Mouse (Mus musculus) kidney, postnatal 25 days (tissue): ENCODE data around the gene Pdzd8.

Experiments
- DNase-seq, 2 experiments: peaks; one replicate each; pipeline ENCODE4 v3.0.0; 2021; ENCODE audit warnings: mixed read lengths in 2 of 2

Gene Pdzd8

DNA sequence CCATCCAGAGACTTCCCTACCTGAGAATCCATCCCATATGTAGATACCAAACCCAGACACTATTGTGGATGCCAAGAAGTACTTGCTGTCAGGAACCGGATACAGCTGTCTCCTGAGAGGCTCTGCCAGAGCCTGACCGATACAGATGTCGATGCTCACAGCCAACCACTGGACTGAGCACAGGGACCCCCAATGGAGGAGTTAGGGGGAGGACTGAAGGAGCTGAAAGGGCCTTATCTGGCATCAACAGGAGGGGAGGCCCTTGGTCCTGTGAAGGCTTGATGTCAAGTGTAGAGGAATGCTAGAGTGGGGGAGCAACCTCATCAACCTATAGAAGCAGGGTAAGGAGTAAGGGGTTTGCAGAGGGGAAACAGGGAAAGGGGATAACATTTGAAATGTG is 7.2 kb upstream of the Pdzd8 start:
- DNase-seq = no peak

- DNase-seq = no peak
Measured at GRCm38 (mm10) chr19:59351151-59351889, 5.7 kb upstream of the Pdzd8 start.

DNA sequence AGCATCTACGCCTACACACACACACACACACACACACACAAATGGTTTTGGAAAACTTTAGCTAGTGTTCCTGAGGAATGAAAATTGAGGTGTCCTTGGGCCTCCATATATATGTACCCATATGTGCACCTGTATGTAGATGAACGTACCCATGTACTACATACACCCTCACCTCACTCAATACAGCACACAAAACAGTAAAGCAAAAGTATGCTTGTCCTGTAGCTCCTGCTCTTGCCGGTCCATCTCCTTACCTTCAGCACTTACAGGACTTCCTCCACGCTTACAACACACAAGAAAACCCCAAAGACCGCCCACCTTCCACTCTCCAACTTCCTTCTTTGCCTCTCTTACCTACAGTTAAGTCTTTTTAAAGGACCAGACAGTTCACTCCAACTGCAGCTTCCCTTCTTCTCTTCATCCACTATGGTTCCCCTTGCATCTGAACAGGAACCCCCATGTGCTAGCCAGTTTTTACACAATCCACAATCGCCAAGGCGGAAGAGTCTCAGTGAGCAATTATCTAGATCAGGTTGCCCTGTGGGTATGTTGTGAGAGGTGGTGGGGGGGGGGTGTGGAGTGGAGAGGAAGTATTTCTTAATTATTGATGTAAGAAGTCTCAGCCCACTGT is 4.8 kb upstream of the Pdzd8 start:
- DNase-seq = no peak

DNA sequence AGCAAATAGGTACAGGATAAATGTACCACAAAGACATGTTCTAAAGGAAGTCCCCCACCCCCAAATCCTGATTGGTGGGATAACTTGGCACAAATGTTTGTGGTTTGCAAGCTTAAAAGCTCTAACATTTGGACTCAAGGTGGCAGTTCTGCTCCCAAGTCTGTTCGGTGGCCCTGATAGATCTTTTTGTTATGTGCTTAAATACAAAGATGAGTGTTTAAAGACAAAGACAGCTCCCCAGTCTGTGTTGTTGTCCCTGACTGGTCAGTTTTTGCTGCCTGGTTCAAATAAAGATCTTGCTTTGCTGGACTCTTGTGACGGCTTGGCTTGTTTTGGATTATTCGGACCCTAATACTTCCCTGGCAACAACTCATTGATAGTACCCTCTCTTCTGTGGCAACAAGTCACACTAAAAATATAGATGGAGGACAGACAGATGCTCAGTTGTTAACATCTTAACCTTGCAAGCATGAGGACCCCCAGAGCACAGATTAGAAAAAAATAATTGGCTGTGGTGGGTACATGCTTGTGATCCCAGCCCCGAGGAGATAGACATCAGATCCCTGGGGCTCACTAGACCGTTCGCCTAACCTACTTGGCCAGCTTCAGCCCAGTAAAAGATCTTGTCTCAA is 3.9 kb upstream of the Pdzd8 start:
- DNase-seq = no peak

DNA sequence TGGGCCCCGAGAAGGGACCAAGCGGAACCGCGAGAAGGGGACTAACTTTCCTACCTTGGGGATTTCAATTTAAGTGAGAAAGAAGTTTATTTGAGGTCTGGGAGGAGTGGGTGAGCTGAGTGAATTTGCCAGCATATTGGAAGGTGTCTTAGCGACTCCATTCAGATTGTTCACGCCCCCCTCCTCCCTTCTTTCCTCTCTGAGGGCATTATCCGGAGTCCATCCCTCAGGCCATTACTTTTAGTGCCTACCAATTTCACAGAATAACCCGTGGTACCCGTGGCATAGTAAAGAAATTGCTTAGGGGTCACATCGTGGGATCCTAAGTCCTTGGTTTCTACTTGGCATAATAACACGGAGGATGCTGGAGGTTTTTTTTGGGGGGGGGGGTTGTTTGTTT is 745 bp upstream of the Pdzd8 start:
- no peak for DNase-seq

DNA sequence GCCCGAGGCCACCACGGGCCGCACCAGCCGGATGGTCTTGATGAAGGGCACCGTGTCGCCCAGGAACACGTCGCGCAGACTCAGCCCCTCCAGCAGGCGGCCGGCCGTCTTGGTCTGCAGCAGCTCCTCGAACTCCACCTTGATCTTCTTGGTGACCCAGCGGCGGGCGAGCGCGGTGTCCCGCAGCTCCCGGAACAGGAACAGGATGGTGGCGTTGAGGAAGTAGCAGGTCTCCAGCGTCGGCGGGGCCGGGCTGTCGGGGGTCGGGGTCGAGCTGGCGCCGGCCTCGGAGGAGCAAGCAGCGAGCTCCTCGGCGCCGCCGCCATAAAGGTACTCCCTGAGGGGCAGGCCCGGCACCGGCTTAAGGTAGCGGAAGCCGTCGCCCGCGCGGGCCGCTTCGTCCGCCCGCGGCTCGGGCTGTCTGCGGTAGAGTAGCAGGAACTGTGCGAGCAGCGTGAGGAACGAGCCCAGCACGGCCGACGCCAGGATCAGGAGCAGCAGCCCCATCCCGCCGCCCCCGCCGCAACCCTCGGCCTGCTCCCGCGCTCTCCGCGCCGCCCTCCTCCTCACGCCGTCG is 411 bp downstream of the Pdzd8 start:
- DNase-seq = peak; percentile 56 to 74

- peak; percentile 28 to 61 for DNase-seq
Measured at GRCm38 (mm10) chr19:59344304-59344711, 1.3 kb downstream of the Pdzd8 start.

DNA sequence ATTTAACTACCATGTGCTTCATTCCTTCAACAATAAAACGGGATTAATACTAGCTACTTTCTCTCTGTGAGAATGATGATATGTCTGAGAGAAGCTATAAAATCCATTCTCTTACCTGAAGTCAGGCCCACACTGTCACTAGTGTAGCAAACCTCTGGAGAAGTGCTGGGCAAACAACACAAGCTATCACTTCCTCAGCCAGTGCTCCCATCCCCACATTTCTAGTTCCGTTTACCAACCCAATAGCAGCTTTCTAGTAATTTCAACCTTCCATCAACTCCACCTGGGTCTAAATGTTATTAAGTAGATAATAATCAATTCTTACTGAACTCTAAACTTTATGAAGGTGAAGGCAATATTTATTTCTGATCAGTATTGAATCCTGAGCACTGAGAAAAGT is 2.6 kb downstream of the Pdzd8 start:
- no peak for DNase-seq

DNA sequence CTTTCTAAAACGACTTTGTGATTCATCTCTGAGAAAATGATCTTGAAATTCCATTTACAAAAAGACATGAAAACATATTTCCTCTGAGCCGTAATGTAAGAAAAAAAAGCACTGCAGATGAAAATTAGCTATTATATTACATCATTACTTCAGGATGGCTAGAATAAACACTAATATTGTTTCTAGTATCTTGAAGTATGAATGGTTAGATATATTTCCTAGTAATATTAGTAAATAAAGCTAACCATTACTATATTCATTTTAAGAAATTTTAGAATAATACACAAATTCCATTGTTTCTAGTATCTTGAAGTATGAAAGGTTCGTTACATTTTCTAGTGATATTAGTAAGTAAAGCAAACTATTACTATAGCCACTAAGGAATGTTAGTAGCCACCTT is 5.7 kb downstream of the Pdzd8 start:
- DNase-seq = no peak

- DNase-seq = no peak
Measured at GRCm38 (mm10) chr19:59337872-59338681, 7.5 kb downstream of the Pdzd8 start.

DNA sequence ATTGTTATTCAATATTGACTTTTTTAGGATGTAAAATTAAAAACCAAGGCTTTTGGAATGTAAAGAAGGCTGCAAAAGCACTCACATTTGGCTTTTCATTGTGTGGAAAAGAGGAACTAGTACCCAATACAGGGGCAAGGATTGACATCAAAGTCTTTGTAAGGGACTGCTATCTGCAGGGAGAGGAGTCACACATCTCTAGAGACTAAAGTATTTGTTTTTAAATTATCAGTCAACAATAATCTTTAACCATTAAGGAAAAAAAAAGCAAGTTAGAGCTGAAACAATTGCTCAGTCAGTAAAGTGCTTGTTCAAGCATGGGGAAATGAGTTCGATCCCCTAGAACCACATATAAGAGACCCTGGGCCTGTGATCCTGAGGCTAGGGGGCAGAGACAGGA is 8.9 kb downstream of the Pdzd8 start:
- no peak for DNase-seq

DNA sequence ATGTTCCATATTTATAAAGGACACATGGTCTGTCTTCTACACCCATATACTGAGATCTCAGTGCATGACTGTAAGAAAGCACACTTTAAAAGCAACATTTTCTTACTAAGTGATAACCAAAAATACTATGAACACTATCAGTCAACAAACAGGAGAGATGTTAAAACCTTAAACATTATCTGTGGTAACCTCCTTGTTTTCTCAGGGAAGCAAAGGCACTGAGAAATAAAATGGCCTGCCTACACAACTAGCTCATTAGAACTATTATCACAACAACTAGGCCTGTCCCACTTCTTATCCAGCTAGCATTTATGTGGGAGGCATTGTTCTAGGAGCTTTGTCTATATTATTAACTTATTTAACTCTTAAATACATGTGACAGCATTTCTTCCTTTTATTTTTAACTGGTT is 14.8 kb downstream of the Pdzd8 start:
- DNase-seq = no peak

DNA sequence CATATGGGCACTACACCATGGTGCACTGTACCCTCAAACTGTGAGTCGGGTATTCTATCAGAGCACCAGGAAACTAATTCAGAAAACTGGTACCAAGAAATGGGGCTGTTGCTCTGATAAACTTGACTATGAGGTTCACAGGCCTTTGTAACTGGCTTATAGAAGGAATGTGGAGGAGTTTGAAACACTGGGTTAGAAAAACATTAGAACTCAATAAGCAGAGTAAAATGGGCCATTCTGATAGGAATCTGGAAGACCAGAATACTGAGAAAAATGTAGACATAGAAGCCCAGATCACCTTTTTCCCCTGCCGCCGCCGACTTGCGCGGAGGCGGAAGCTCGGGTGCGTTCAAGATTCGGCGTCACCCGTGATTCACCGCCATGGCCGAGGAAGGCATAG is 23.6 kb downstream of the Pdzd8 start, which contains the start of gene Rps12-ps3:
Gene Rps12-ps3, plus strand, starts transcription at position 301 of the 400 bp plus-strand sequence.
- DNase-seq = no peak

- peak; percentile 32 to 42 for DNase-seq
Measured at GRCm38 (mm10) chr19:59316571-59316970, 29.0 kb downstream of the Pdzd8 start.

DNA sequence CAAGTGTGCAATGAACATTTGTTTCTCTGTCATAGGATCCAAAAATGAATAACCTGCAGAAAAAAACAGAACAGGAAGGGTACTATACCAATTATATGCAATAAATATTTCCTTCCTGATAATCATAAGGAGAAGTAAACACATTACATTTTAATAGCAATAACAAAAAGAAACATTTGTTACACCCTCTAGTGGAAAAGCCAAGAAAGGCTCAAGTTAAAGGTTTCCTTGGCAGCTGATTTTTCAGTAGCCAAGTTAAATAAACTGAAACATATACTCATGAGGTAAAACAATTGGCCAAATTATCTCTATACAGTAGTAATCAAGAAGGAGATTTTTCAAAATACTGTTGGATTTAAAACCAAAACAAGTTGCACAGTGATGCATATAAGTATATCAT is 30.3 kb downstream of the Pdzd8 start:
- DNase-seq = no peak

- DNase-seq = no peak
Measured at GRCm38 (mm10) chr19:59292183-59292839, 53.3 kb downstream of the Pdzd8 start.

GRCm38 (mm10) chr19:59289811-59290210 is 55.8 kb downstream of the Pdzd8 start:
- DNase-seq = no peak

DNA sequence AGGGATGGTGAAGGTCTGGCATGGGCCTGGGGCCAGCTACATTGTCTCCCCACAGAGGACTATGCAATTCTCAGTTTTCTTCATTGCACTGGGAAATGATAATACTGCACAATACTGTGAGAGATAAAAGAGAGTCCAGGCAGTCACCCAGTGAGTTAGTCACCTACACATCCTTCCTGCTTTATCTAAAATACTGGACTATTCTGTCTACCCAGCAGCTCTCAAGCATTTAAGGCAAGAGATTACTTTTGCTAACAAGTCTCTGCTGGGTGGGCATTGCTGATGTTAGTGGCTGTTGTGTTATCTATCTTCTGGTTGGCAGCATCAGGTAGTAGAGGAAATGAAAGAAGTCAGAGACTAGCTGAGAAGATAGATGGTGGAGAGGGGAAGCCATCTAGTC is 56.5 kb downstream of the Pdzd8 start:
- DNase-seq = no peak

- DNase-seq = no peak
Measured at GRCm38 (mm10) chr19:59282001-59282400, 63.6 kb downstream of the Pdzd8 start.

GRCm38 (mm10) chr19:59280841-59281240 is 64.7 kb downstream of the Pdzd8 start:
- DNase-seq = no peak

DNA sequence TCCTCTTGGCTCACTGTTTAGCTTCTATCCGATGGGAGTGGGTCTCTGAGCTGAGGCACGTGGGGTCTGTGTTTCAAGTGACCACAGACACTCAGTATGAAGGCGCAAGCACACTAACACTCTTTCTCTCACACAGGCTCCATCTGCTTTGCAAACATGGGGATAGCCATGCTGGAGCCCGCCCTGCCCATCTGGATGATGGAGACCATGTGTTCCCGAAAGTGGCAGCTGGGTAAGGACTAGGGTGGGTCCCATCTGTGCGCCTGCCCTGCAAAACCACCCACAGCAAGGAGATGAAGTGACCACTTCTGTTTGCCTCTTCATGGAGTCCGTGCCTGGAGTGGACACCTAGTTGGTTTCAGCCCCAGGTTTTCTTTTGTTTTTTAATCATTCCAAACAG is 69.2 kb downstream of the Pdzd8 start:
- no peak for DNase-seq

- no peak for DNase-seq
Measured at GRCm38 (mm10) chr19:59273190-59273589, 72.4 kb downstream of the Pdzd8 start.
